Mouse (Mus musculus): Measurements from ENCODE around the gene C2cd5.

GRCm38 (mm10) chr6:143129466-143129865 lies 29.5 kb upstream of the C2cd5 start:
- TF ChIP-seq CTCF (IDR thresholded peaks at IDR 0.05) (no peak), EP300 (IDR thresholded peaks at IDR 0.05) (no peak)

Data from lung, postnatal 0 days (tissue).